Mouse (Mus musculus) cerebellum, adult 2 months (tissue): ENCODE measurements around the gene Heg1.

ENCODE experiments used
- CTCF ChIP-seq: fragments of 200-500 bp; IDR thresholded peaks from 2 replicates; pipeline ENCODE4 v1.5.1; 2011; ENCODE audit warnings: low read depth, mild to moderate bottlenecking, control low read depth, low read length, moderate library complexity, borderline replicate concordance; ENCODE audit not compliant: insufficient read depth
- POLR2A ChIP-seq: fragments of 200-500 bp; IDR thresholded peaks from 2 replicates; pipeline ENCODE4 v1.6.1; 2011; ENCODE audit warnings: low read length, control low read depth, borderline replicate concordance; ENCODE audit not compliant: insufficient read depth

DNA sequence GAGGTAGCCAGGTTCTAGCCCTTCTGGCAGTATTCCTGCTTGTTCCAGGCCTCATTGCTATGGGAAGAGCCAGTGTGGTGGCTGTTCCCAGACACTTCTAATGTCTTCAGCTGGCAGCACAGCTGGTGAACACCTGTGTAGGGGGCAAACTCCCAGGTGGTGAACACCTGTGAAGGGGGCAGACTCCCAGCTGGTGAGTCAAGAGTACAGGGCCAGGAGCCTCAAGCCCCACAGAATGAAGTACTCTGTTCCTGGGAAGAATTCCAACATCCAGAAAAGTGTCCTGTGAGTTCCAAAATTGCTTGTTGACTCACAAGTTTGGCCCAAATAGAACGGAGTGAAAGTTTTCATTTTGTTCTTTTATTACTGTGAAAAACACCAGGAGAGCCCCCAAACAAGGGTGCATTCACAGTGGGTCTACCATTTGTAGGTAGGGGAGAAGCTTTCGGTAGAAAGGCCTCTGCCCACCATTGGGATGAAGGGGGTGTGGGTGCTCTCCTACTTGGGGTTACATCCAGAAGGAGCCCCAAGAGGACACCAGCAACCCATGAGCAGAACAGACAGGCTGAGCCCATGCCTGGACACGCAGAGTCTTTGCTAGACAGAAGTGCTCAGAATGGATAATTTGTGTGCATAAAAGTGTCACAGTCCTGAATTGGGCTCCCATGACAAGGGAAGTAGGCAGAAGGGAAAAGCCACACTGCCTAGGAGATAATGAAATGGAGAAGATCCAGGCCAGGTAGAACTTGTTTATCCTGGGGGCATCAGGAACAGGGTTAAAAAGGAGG is 84.5 kb downstream of the Heg1 start:
- TF ChIP-seq CTCF (no peak), POLR2A (no peak)
